Mouse (Mus musculus): Measurements from ENCODE around the gene Car15.

DNA sequence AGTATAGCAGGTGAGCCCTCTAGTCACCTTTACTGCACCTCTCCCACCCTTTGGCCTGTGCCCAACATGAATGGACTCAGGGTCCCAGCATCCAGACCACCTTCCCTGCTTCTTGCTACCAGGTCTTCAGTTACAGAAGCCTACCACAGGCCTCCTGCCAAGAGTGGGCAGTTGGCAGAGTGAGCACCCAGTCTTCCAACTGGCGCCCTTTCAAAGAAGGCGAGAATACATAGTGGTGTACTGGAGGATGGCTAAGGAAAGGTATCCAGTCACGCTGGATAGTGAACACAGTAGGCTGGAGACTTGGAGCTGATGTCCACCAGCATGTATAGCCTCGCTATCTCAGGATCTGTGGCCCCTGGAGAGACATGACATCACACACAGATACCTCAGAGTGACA is 44.1 kb downstream of the Car15 start:
- TF ChIP-seq POLR2A (IDR thresholded peaks at IDR 0.05; ENCODE audit: borderline replicate concordance, insufficient read depth, low read length) (no peak), CTCF (IDR thresholded peaks at IDR 0.05; ENCODE audit: borderline replicate concordance, insufficient read depth, low read depth, low read length) (no peak)
